Mouse (Mus musculus) neural tube, embryonic 15.5 days (tissue): ENCODE measurements at regions not wholly inside any gene's neighbourhood (a gene's known extent, or its start where the extent isn't known, plus 50 kb on each side); places are given as distances from the start of the nearest gene placed in this dataset.
"Not testable (repeated sequence)": the region's sequence is repeated elsewhere in the genome, so short reads cannot be mapped to it uniquely, and the experiment has no call there.

Source experiments
- ATAC-seq: fragments of 200-750 bp; cut with Nextera tagmentation; 2 replicates; pipeline ENCODE4 v1.8.0; 2017; ENCODE audit warnings: mild to moderate bottlenecking, moderate TSS enrichment, moderate library complexity; ENCODE audit not compliant: low FRiP score
- H3K27ac ChIP-seq: fragments of 300-500 bp; sonication (generic); replicated peaks from 2 replicates; pipeline ENCODE4 v1.5.1; 2015; ENCODE audit warnings: mild to moderate bottlenecking, inconsistent platforms
- H3K27me3 ChIP-seq: fragments of 300-500 bp; sonication (generic); replicated peaks from 2 replicates; pipeline ENCODE4 v1.6.1; 2015; ENCODE audit warnings: inconsistent platforms
- H3K36me3 ChIP-seq: fragments of 300-500 bp; sonication (generic); 2 replicates; pipeline ENCODE4 v1.6.1; 2015; ENCODE audit warnings: inconsistent platforms
- H3K4me1 ChIP-seq: fragments of 300-500 bp; sonication (generic); 2 replicates; pipeline ENCODE4 v1.6.1; 2015; ENCODE audit warnings: inconsistent platforms
- H3K4me2 ChIP-seq: fragments of 300-500 bp; sonication (generic); 2 replicates; pipeline ENCODE4 v1.6.1; 2015; ENCODE audit warnings: inconsistent platforms, mild to moderate bottlenecking, moderate library complexity
- H3K4me3 ChIP-seq: fragments of 300-500 bp; sonication (generic); replicated peaks from 2 replicates; pipeline ENCODE4 v1.5.1; 2015; ENCODE audit warnings: mild to moderate bottlenecking, inconsistent platforms
- H3K9ac ChIP-seq: fragments of 300-500 bp; sonication (generic); replicated peaks from 2 replicates; pipeline ENCODE4 v1.6.1; 2015; ENCODE audit warnings: mild to moderate bottlenecking, inconsistent platforms
- H3K9me3 ChIP-seq: fragments of 300-500 bp; sonication (generic); replicated peaks from 2 replicates; pipeline ENCODE4 v1.6.1; 2016; ENCODE audit warnings: inconsistent platforms
- WGBS: fragments of 180-500 bp; shearing (Covaris S2); methylation state at CpG from one replicate; pipeline ENCODE4 v1.1.7; 2015; ENCODE audit warnings: mixed read lengths; 5-methylcytosine and 5-hydroxymethylcytosine counted together

DNA sequence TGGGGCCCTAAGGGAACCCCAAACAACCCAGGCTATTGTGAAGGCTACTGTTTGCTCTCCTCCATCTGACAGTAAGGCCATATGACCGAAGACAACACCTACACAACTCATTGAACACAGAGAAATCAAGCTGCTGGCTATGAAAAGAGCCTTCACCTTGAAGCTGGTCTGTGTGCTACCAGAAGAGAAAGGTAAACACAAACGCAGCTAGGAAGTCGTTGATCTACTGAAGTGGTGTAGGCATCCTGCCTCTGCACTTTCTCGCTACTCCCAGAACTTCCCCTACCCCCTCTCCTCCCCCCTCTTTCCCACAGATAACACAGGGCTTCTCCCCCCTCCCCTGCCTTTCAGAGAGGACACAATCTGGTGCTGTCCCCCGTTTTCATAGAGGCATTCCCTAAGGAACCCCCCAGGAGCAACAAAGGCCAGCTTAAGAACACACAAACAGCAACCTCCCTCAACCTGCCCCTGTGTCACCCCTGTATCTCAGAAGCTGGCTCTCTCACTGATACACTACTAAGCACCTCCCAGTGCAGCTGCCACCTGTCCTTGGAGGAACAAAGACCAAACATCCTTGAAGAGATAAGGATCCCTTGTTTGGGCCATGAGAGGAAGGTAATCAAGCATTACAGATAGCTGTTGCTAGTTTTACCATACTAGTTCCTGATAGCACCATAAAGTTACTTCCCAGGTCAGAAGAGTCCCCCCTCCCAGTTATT lies 368.2 kb upstream of the Pkdcc start:
- 78% methylated on average over 5 of the region's 5 CpGs for WGBS
- ATAC-seq, result no peak
- H3K9ac ChIP-seq, result no peak overlapping the region
- H3K9me3 ChIP-seq, result no peaks in the 10 kb centered on the region
- no peak overlapping the region for H3K4me2 ChIP-seq
- H3K27ac ChIP-seq, result no peak overlapping the region
- no peaks in the 10 kb centered on the region for H3K27me3 ChIP-seq
- no peak overlapping the region for H3K4me3 ChIP-seq
- no peaks in the 10 kb centered on the region for H3K36me3 ChIP-seq
- no peaks in the 10 kb centered on the region for H3K4me1 ChIP-seq

DNA sequence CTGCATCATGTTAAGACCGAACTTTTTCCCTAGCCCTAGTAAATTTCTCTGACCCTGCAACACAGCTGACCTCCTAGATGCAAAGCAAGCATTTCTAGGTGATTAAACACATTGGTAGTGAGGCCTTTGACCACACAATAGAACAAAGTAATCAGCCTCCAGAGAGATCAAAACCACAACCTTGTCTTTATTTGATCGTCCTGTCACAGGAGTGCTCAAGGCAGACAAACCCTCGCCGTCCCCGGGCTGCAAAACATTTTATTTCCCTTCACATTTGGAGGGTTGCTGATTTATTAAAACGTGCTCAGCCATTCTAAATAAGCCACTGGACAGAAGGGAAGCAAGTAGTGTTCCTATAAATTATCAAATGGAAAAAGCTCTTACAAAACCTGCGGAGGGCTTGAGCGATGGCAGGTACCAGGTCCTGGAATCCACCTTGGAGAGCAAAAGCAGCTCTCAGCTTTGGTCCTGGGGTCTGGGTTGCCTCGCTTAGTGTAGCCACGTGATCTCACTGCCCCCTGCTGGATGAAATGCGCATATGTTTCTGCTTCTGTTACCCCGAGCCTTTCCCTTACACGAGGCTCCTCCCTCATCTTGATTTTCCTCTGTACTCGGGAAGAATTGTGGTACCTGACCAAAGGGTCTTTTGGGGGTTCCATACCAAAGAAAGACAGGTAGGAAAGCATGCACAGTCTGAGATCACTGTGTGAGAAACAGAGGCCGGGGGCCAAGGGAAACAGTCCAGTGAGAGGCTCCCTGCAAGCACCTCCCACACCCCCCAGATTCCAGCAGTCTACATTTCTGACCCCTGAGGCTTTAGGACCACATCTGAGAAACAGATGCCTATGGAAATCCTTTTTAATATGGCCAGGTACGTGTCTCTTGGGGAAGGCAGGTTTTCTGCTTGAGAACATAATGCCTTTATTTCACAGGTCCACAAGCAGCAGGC lies 357.6 kb upstream of the Pkdcc start:
- Histone ChIP-seq H3K9me3 (no peaks in the 10 kb centered on the region), H3K9ac (peak overlapping the region; percentile 27), H3K4me2 (peak overlapping the region; percentile 57), H3K4me3 (peak overlapping the region; percentile 24), H3K4me1 (peaks cover 12% of the 10 kb centered on the region), H3K36me3 (no peaks in the 10 kb centered on the region), H3K27ac (0 out of 2 replicates have a peak overlapping the region, but pooled peaks have one; percentile 28), H3K27me3 (no peaks in the 10 kb centered on the region)
- 9% methylated on average over 16 of the region's 16 CpGs for WGBS
- ATAC-seq, result peak; percentile 93

DNA sequence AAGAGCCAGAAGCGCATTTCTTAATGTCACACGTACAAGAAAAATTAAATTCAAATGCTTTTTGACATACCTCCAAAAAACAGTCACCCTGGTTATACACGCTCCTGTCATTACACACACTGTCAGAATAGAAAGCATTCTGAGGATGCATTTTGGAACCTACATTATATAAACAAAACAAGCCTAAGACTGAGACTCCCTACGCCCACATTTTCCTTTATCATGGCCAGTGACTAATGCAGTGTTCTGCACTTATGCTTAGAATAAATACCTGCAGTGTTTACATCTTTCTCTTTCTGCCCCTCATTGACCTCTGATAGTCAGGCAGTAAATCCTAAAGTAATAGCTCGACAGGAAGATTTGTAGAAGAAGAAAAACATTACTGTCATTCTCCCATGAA lies 354.7 kb upstream of the Pkdcc start:
- no peak overlapping the region for H3K4me3 ChIP-seq
- no peak for ATAC-seq
- 83% methylated on average over 5 of the region's 5 CpGs for WGBS

DNA sequence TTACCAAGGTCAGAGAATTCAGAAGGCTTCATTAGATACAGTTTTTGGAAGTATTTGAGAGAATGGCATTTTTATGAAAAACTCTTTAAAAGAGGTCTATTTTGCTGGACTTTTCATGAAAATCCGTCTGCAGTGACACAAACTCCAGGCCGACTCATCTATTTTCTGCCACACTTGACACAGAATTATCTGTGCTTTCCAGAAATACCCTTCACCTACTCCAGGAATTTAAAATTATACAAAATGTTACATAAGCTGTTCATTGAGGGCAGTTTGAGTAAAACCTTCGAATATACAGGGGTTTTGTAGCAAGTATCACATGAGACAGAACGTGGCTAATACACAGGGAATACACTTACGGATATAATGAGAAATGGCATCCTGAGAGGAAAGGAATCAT lies 354.1 kb upstream of the Pkdcc start:
- no peaks in the 10 kb centered on the region for H3K9me3 ChIP-seq
- no peak overlapping the region for H3K9ac ChIP-seq
- no peak overlapping the region for H3K27ac ChIP-seq
- H3K27me3 ChIP-seq, result no peaks in the 10 kb centered on the region
- ATAC-seq, result no peak
- no peaks in the 10 kb centered on the region for H3K36me3 ChIP-seq
- no peak overlapping the region for H3K4me2 ChIP-seq
- no peak overlapping the region for H3K4me3 ChIP-seq
- 85% methylated on average over 5 of the region's 5 CpGs for WGBS
- peaks cover 12% of the 10 kb centered on the region for H3K4me1 ChIP-seq

More for the DNA sequence above, 354.7 kb upstream of the Pkdcc start:
- no peak overlapping the region for H3K27ac ChIP-seq
- H3K9me3 ChIP-seq, result no peaks in the 10 kb centered on the region
- no peak overlapping the region for H3K9ac ChIP-seq
- peaks cover 12% of the 10 kb centered on the region for H3K4me1 ChIP-seq
- no peaks in the 10 kb centered on the region for H3K36me3 ChIP-seq
- H3K27me3 ChIP-seq, result no peaks in the 10 kb centered on the region
- no peak overlapping the region for H3K4me2 ChIP-seq

DNA sequence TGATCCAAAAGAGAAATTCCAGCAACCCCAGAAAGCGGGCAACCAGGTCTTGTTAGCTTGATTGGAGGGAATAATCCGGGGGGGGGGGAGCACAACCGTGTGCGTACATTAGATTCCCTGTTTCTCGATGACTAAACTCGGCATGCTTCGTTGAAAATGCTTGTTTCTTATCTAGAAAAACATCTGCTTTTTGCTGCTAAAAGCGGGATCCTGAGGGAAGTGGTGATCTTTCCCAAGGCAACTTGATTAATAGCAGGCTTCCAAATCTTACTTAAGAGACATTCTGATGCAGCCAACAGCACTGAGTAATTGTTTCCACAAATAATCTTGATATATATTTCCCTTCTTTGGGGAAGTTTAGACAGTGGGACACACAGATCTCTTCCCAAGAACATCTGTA lies 338.0 kb upstream of the Pkdcc start:
- H3K4me2 ChIP-seq, result no peak overlapping the region

DNA sequence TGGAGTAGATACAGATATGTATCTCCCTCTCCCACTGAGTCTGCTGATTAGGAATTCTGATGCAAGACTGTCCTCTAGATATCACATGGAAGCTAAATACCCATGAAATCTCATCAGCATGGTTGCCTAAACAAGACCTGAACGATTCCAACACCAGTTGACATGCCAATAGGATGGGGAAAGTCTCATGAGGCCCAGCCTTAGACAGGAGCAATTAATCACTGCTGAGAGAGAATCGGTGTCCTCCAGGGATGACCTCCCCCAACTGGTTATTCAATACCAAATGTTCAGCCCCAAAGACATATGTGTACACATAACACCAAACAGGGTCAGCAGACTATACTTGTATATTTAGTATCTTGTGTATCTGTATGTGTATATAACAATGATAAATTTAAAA lies 314.5 kb upstream of the Pkdcc start:
- ATAC-seq, result no peak
- 21% methylated on average over 2 of the region's 2 CpGs for WGBS
- no peak overlapping the region for H3K27ac ChIP-seq
- H3K4me2 ChIP-seq, result no peak overlapping the region
- no peaks in the 10 kb centered on the region for H3K4me1 ChIP-seq
- no peaks in the 10 kb centered on the region for H3K36me3 ChIP-seq
- H3K9ac ChIP-seq, result no peak overlapping the region
- H3K9me3 ChIP-seq, result 0 out of 2 replicates have a peak, but pooled peaks cover 4% of the 10 kb centered on the region
- no peaks in the 10 kb centered on the region for H3K27me3 ChIP-seq
- H3K4me3 ChIP-seq, result no peak overlapping the region

More for the DNA sequence above, 338.0 kb upstream of the Pkdcc start:
- H3K27ac ChIP-seq, result no peak overlapping the region
- H3K4me3 ChIP-seq, result no peak overlapping the region
- H3K4me1 ChIP-seq, result no peaks in the 10 kb centered on the region
- no peaks in the 10 kb centered on the region for H3K9me3 ChIP-seq
- WGBS, result 85% methylated on average over 8 of the region's 8 CpGs
- no peak for ATAC-seq
- H3K36me3 ChIP-seq, result no peaks in the 10 kb centered on the region
- no peaks in the 10 kb centered on the region for H3K27me3 ChIP-seq
- H3K9ac ChIP-seq, result no peak overlapping the region

DNA sequence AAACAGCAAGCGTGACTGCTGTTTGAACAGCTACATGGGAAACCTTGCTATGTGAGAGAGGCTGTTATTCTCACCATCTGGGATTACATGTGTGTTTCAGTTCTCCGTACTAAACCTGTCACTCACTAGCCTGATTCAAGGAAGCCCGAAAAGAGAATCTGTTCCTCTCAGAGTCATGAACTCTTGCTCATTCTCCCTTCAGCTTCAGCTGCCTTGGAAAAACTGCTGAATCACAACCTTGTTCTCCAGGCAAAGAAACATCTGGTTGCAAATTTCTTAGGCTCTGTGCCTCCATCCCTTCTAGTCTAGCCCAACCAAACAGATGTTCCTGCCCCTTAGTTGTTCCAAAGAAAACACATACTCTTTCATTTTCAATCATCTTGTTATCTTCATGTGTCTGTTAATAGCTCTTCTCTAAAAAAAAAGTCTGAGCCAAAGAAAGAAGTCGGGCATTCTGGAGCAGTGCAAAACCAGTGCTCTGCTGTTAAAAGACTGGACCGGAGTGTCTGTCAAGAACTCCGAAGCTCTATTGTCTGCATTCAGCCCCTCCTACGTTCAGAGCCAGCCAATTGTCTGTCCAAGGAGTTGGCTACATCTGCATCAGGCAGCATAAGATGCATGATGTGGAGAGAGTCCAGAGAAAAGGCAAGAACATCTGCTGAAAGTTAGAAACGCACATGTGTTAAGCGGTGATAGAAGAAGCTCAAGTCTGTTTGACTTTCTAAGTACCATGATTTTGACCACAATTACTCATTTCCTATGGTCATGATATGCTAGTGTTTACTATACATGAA lies 313.8 kb upstream of the Pkdcc start:
- H3K4me2 ChIP-seq, result no peak overlapping the region
- 64% methylated on average over 9 of the region's 9 CpGs for WGBS
- H3K9ac ChIP-seq, result no peak overlapping the region
- no peaks in the 10 kb centered on the region for H3K36me3 ChIP-seq
- ATAC-seq, result no peak
- H3K4me3 ChIP-seq, result no peak overlapping the region
- H3K27ac ChIP-seq, result no peak overlapping the region
- no peaks in the 10 kb centered on the region for H3K4me1 ChIP-seq
- H3K27me3 ChIP-seq, result no peaks in the 10 kb centered on the region
- H3K9me3 ChIP-seq, result 0 out of 2 replicates have a peak, but pooled peaks cover 4% of the 10 kb centered on the region

DNA sequence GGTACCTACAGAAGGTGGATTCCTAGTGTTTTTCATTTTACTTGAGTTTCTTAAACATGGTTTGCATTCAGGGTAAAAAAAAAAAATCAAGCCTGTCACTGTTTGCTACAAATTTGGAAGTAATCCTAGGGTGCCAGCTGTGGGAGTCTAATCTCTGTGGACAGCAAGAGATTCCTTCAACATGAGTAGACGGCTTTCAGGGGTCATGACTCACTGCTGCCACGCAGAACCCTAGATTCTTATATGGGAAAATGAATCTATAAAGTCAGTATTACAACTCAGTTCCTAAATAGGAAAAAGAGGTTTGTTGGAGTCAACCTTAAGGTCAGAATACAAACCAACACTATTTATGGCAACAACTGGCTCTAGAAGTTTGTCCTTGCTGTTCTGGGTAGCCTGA lies 310.1 kb upstream of the Pkdcc start:
- H3K27ac ChIP-seq, result no peak overlapping the region
- no peak overlapping the region for H3K4me3 ChIP-seq
- ATAC-seq, result no peak
- H3K36me3 ChIP-seq, result no peaks in the 10 kb centered on the region
- 0 out of 2 replicates have a peak, but pooled peaks cover 6% of the 10 kb centered on the region for H3K4me1 ChIP-seq
- no peaks in the 10 kb centered on the region for H3K27me3 ChIP-seq
- no peak overlapping the region for H3K9ac ChIP-seq
- WGBS, result 95% methylated on average over 2 of the region's 2 CpGs
- H3K4me2 ChIP-seq, result no peak overlapping the region
- 0 out of 2 replicates have a peak, but pooled peaks cover 4% of the 10 kb centered on the region for H3K9me3 ChIP-seq

DNA sequence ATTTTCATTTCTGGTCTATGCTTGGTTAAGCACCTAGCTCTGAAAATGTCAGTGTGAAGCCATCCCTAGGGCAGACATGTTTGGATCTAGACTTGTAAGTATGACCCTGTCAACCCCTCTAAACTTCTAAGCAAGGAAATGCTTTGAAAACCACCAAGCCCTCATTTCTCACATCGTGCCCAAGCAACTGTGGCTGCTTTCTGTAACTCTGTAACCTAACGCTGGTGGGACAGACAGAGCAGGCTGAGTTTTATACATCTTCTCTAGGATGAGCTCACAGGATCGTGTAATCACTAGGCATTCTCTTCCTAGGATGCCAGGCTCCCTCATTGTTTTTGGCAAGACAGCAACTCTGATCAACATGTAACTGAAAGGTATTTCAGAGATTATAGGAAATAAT lies 309.6 kb upstream of the Pkdcc start:
- no peaks in the 10 kb centered on the region for H3K36me3 ChIP-seq
- H3K27ac ChIP-seq, result no peak overlapping the region
- H3K9ac ChIP-seq, result no peak overlapping the region
- WGBS, result 82% methylated on average over 3 of the region's 3 CpGs
- H3K4me3 ChIP-seq, result no peak overlapping the region
- 0 out of 2 replicates have a peak, but pooled peaks cover 6% of the 10 kb centered on the region for H3K4me1 ChIP-seq
- no peaks in the 10 kb centered on the region for H3K27me3 ChIP-seq
- no peak for ATAC-seq
- H3K9me3 ChIP-seq, result 0 out of 2 replicates have a peak, but pooled peaks cover 4% of the 10 kb centered on the region
- H3K4me2 ChIP-seq, result no peak overlapping the region

DNA sequence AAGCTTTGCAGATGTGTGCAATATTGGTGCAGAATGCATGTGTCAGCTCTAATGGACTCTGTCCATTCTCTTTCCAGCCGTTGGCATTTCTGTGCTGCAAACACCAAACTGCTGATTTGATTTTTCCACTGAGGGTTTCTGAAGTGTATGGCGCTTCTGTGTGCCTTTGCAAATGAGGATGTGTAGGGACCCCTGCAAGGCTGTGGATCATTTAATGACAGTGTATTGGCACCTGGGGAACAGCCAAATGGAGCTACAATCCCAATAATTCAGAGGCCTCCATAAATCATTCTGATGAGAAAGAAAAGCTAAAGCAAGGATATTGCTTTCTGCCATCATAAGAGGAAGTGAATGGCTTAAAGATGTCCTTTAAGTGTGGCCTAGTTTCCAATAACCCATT lies 305.9 kb upstream of the Pkdcc start:
- no peak overlapping the region for H3K4me3 ChIP-seq
- WGBS, result 16% methylated on average over 2 of the region's 2 CpGs
- peak overlapping the region; percentile 2; the same call in 1 of the 2 replicates for H3K27ac ChIP-seq
- H3K4me2 ChIP-seq, result no peak overlapping the region
- no peaks in the 10 kb centered on the region for H3K36me3 ChIP-seq
- H3K9ac ChIP-seq, result no peak overlapping the region
- 0 out of 2 replicates have a peak, but pooled peaks cover 2% of the 10 kb centered on the region for H3K9me3 ChIP-seq
- no peaks in the 10 kb centered on the region for H3K27me3 ChIP-seq
- H3K4me1 ChIP-seq, result 0 out of 2 replicates have a peak, but pooled peaks cover 6% of the 10 kb centered on the region
- ATAC-seq, result no peak

DNA sequence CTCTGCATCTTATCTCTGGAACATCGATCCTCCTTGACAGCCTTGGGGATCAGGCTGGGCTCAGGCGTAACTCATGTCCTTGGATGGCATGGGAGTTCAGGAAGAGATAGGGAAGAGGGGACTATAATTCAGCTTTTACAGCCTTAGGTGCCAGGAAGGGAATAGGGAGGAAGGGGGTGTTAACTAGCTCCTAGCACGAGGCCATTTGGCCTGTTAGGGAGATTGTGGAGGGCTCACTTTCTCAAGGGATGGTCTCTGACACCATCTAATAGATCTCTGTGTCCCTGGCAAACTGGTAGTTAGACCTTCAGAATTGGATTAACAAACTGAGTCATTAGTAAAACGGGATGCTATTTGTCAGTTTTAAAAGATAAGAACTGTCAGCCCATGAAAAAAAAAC lies 292.1 kb upstream of the Pkdcc start:
- H3K4me2 ChIP-seq, H3K4me1 ChIP-seq, H3K9me3 ChIP-seq, H3K36me3 ChIP-seq, H3K4me3 ChIP-seq, ATAC-seq, H3K9ac ChIP-seq, H3K27ac ChIP-seq, H3K27me3 ChIP-seq: not testable (repeated sequence)
- 72% methylated on average over 4 of the region's 4 CpGs for WGBS
